Mouse (Mus musculus) brown adipose tissue, adult 24 weeks (tissue): Measurements from ENCODE around the gene Kcne1. TPM values are rescaled to one million over a fixed set of nuclear protein-coding genes. Genes with fewer than 3 reads are reported as not detected.

ENCODE experiments used
- H3K27ac ChIP-seq: fragments of 200-500 bp; replicated peaks from 2 replicates; pipeline ENCODE4 v1.5.1; 2012; ENCODE audit warnings: low read depth, mild to moderate bottlenecking, low read length
- H3K4me1 ChIP-seq: fragments of 200-500 bp; 2 replicates; pipeline ENCODE4 v1.6.1; 2012; ENCODE audit warnings: low read length, mixed read lengths; ENCODE audit not compliant: control insufficient read depth, insufficient read depth, insufficient read length
- H3K4me3 ChIP-seq: fragments of 200-500 bp; 2 replicates; pipeline ENCODE4 v1.5.1; 2012; ENCODE audit warnings: low read depth, mild to moderate bottlenecking, low read length, moderate library complexity; ENCODE audit not compliant: insufficient read depth
- polyA plus RNA-seq: library from polyadenylated mRNA; stranded (reverse); fragments of >200 nt; gene quantifications from 2 replicates; pipeline ENCODE4 v1.2.4, GENCODE M21; 2012; ENCODE audit not compliant: missing spikeins, insufficient read depth, insufficient read length

Kcne1 gene
- polyA plus RNA-seq, result not detected in 2 replicates

GRCm38 (mm10) chr16:92359229-92359628 is at the start of gene Kcne1:
Gene Kcne1 (minus strand): TSS chr16:92359468.
- H3K4me1 ChIP-seq, result peaks cover 3% of the 10 kb centered on the region; the same call in 1 of the 2 replicates
- H3K27ac ChIP-seq, result no peak within 1 kb of the TSS
- H3K4me3 ChIP-seq, result no peak within 1 kb of the TSS

DNA sequence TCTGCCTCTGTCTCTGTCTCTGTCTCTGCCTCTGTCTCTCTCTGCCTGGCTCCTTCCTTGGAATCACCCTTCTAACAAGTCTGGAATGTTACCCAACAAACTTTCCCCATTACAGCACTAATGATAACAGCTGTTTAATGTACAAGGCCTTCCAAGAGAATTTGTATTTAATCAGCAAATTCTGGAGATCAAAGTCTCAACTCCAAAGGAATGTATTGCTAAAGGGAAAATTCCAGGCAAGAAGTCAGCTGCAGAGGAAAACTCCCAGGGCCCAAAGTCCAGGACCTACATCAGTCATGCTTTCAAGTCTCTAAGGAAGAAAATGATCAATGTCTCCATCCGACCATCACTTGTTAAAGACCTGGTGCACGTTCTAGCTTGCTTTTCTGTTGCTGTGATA is 48.6 kb upstream of the Kcne1 start:
- no peak overlapping the region for H3K4me3 ChIP-seq
- no peak overlapping the region for H3K27ac ChIP-seq
- H3K4me1 ChIP-seq, result peaks cover 8% of the 10 kb centered on the region

DNA sequence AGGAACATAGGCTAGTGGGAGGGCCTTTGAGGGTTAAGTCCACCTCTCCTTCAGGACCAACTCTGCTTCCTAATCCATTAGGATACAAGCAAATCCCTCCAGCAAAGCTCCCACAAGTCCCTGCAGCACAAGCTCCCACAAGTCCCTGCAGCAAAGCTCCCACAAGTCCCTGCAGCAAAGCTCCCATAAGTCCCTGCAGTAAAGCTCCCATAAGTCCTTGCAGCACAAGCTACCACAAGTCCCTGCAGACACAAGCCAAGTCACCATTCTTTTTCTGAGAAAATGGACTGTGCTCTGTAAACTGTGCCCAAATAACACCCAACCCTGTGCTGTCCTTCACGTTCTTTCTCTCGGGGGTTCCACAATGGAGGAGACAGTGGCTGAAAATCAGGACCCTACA is 44.9 kb upstream of the Kcne1 start:
- Histone ChIP-seq H3K4me1 (peaks cover 11% of the 10 kb centered on the region), H3K4me3 (no peak overlapping the region), H3K27ac (no peak overlapping the region)

GRCm38 (mm10) chr16:92403069-92403468 is 43.8 kb upstream of the Kcne1 start:
- H3K4me1 ChIP-seq, result peaks cover 16% of the 10 kb centered on the region
- peak overlapping the region; percentile 60 for H3K27ac ChIP-seq
- peak overlapping the region; percentile 32; the same call in 1 of the 2 replicates for H3K4me3 ChIP-seq

DNA sequence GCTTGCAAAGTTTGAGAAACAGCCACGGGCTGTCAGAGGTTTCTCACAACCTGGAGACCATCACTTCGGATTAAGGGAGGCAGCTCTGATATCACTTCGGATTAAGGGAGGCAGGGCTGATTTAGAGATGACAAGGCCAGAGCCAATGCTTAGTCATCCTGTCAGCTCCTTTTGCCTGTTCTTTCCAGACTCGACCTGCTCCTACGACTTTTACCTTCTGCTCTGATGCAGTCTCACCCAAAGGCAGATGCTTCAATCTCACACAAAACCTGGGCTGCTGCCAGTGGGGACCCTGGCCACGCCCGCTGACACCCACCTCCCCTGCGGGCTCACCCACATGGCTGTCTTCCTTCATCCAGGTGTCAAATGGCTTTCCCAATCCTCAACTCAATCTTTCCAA is 42.9 kb upstream of the Kcne1 start:
- H3K4me1 ChIP-seq, result peaks cover 21% of the 10 kb centered on the region
- peak overlapping the region; percentile 60; the same call in 1 of the 2 replicates for H3K27ac ChIP-seq
- no peak overlapping the region for H3K4me3 ChIP-seq

DNA sequence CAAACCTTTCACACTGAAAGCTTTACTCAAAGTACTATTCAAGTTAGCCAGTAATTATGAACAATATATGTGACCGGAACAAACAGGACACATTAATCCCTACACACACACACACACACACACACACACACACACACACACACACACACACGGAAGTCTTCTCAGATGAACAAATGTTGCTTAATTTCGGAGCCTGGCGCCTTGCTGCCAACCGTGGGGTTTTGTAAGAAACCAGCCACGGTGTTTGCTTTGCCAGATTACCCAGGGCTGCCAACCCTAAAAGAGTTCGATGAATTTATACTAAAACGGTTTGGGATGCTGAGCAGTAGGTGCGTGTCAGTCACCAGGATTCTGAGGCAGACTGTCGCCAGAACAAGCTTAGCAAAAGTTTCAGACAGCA is 41.9 kb upstream of the Kcne1 start:
- no peak overlapping the region for H3K4me3 ChIP-seq
- H3K27ac ChIP-seq, result no peak overlapping the region
- H3K4me1 ChIP-seq, result peaks cover 21% of the 10 kb centered on the region

GRCm38 (mm10) chr16:92399490-92400458 is 40.5 kb upstream of the Kcne1 start:
- H3K27ac ChIP-seq, result peak overlapping the region; percentile 84
- peaks cover 21% of the 10 kb centered on the region for H3K4me1 ChIP-seq
- peak overlapping the region; percentile 54 for H3K4me3 ChIP-seq

DNA sequence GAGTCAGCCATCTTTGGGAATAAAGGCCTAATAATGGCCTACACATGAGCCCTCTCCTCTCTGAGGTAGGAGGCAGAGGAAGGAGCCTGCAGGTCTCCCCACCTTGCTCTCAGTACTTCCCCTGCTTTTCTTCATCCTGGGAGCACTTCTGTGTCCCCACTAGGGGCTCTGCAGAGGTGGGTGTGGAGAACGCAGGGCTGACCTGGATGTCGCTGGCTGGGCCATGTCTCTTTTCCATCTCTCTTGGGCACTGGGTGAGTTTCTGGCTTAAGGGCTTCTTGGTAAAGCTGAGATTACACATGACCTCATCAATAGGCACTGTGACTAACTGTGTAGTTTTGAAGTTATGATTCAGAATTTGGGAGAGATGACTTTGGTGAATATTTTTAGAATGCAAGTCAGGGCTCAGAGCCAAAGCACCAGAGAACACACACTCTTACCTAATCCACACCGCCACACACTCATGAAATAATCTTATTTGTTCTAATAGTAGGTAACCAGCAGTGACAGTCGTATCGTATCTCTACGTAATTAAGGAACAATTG is 39.4 kb upstream of the Kcne1 start:
- Histone ChIP-seq H3K4me3 (no peak overlapping the region), H3K27ac (no peak overlapping the region), H3K4me1 (peaks cover 21% of the 10 kb centered on the region)

DNA sequence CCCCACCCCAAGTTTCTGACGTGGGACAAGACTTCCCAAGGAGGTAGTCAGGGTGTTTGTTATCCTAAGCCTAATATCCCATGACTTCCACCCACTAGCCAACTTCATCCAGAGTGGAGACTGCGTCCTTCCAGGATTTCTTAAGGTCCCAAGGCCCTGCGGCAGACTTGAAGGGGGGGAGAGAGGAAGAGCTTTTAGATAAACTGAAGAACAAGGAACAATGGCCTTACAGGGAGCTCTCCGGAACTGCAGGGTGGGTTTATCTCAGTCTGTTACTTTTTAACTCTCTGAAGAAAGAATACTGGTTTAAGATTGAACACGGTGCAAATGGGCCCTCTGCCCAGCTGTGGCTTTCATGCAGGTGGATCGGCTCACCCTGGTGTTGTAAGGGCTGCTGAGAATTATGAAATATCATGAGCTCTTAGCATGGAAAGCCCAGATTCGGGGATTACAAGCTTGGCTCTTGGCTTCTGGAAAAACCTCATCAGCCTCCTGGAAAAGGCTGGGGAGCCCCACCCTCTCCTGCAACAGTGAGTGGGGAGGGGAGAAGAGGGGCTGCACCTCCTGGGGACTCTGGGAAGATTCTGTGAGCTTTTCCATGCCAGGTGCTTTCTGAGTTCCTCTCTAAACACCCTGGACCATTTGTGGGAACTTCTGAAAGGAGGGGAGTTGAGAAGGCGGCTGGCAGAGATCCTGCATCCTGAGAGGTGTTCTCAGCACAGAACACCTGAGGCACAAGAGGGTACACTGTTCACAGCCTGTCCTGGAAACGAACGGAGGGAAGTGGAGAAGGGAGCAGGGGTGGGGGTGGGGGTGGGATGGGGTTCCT is 38.7 kb upstream of the Kcne1 start:
- Histone ChIP-seq H3K4me1 (peaks cover 21% of the 10 kb centered on the region), H3K27ac (no peak overlapping the region), H3K4me3 (no peak overlapping the region)

GRCm38 (mm10) chr16:92393732-92394131 is 34.5 kb upstream of the Kcne1 start:
- peaks cover 10% of the 10 kb centered on the region for H3K4me1 ChIP-seq
- no peak overlapping the region for H3K27ac ChIP-seq

DNA sequence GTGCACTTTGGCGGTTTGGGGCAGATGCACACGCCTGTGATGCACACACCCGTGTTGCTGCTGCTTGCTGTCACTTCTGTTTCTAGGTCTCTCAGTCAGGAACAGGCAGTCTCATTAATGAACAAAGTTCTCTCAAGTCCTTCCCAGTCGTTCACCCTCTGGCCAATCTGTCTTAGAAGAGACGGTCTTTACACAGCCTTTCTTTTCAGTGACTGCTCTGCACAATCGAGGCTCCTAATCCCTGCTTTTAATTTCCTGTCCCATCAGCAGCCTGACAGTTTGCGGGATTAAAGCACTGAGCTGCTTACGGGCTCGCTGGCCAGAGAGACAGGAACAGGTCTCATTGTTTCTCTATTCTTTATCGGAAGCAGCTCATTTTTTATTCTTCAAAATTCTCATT is 28.4 kb upstream of the Kcne1 start:
- Histone ChIP-seq H3K27ac (no peak overlapping the region), H3K4me1 (no peaks in the 10 kb centered on the region), H3K4me3 (no peak overlapping the region)

More at GRCm38 (mm10) chr16:92393732-92394131, 34.5 kb upstream of the Kcne1 start:
- no peak overlapping the region for H3K4me3 ChIP-seq

GRCm38 (mm10) chr16:92385062-92385461 is 25.8 kb upstream of the Kcne1 start:
- no peaks in the 10 kb centered on the region for H3K4me1 ChIP-seq
- H3K27ac ChIP-seq, result no peak overlapping the region
- H3K4me3 ChIP-seq, result no peak overlapping the region

- Histone ChIP-seq H3K27ac (no peak overlapping the region), H3K4me1 (no peaks in the 10 kb centered on the region), H3K4me3 (no peak overlapping the region)
Observed at GRCm38 (mm10) chr16:92383412-92383811, 24.1 kb upstream of the Kcne1 start.

GRCm38 (mm10) chr16:92382508-92382907 is 23.2 kb upstream of the Kcne1 start:
- no peak overlapping the region for H3K4me3 ChIP-seq
- no peaks in the 10 kb centered on the region for H3K4me1 ChIP-seq
- no peak overlapping the region for H3K27ac ChIP-seq

GRCm38 (mm10) chr16:92381092-92381491 is 21.8 kb upstream of the Kcne1 start:
- no peak overlapping the region for H3K4me3 ChIP-seq
- H3K27ac ChIP-seq, result no peak overlapping the region
- H3K4me1 ChIP-seq, result no peaks in the 10 kb centered on the region
